Mouse (Mus musculus): ENCODE data around the gene Snx21.
"Not testable (repeated sequence)": the region's sequence is repeated elsewhere in the genome, so short reads cannot be mapped to it uniquely, and the experiment has no call there.

DNA sequence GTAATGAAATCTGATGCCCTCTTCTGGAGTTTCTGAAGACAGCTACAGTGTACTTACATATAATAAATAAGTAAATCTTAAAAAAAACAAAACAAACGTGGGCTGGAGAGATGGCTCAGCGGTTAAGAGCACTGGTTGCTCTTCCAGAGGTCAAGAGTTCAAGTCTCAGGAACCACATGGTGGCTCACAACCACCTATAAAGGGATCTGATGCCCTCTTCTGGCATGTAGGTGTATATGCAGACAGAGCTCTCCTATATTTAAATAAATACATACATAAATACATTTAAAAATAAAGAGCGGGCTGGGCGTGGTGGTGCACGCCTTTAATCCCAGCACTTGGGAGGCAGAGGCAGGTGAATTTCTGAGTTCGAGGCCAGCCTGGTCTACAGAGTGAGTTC is 12.9 kb downstream of the Snx21 start:
- not testable (repeated sequence) for TF ChIP-seq POLR2A (IDR thresholded peaks at IDR 0.05; ENCODE audit: low read depth, low read length); CTCF (IDR thresholded peaks at IDR 0.05; ENCODE audit: extremely low read depth, insufficient read length, insufficient replicate concordance, low read depth, low read length)
